Mouse (Mus musculus) intestine, embryonic 15.5 days (tissue): ENCODE measurements around the gene Gm21312. TPM values are rescaled to one million over a fixed set of nuclear protein-coding genes. Genes with fewer than 3 reads are reported as not detected.

ENCODE experiments used
- polyA plus RNA-seq: library from polyadenylated mRNA; unstranded; fragments of >200 nt; fragmentation: Nextera tagmentation; extraction: Ambion mirVana; gene quantifications from 2 replicates; pipeline ENCODE4 v1.2.1, GENCODE M21; 2015

Gm21312 gene
- polyA plus RNA-seq, 1 experiment from 2014 or later: not detected

Other genes starting within 250 kb of the Gm21312 start
- gene Gm21293, start 34.0 kb upstream of the Gm21312 start, polyA plus RNA-seq: not detected in 2 replicates
- gene Gm6763, start 25.5 kb upstream of the Gm21312 start, polyA plus RNA-seq: not detected in 2 replicates
- not detected in 2 replicates for gene Gm8764, start 17.0 kb upstream of the Gm21312 start, polyA plus RNA-seq
- not detected in 2 replicates for gene Gm21304, start 8.5 kb upstream of the Gm21312 start, polyA plus RNA-seq
- not detected in 2 replicates for gene Gm20765, start 8.5 kb downstream of the Gm21312 start, polyA plus RNA-seq
- not detected in 2 replicates for gene Gm4340, start 17.0 kb downstream of the Gm21312 start, polyA plus RNA-seq